Comparison of ENCODE assay signal across 19 mouse cellular contexts in the genomic region with DNA sequence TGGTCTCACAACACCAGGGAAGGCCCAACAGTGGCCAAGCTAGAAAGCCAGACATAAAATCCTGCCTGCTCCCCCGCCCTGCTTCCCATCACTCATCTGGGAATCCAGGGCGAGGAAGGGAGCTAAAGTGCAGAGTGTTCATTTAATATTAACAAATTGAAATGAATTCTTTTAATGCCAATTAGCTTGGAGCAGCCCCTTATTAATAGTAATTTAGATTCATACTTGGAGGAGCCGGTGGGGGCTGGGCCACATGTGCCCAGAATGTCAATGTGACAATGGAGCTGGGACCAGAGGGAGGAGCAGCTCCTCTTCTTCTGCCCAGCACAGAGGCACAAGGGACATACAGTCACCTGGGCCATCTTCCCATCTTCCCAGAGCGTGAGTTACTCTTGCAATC.
A peak's percentile ranks its signal among the peaks of the same experiment; 100 is the strongest.
DNase-seq lines count a peak whose midpoint lies in the region; ATAC-seq and TF ChIP-seq lines count a peak whose summit lies in the region.
"Had no signal": no experiment of that assay in that cellular context is flagged by ENCODE, and none has a peak within 500 bp of the region (broad histone marks: within the 10 kb centered on the region; RNA-seq: fewer than 3 reads in every experiment).

No protein-coding gene starts in this region.

- no peaks in the 10 kb centered on the region for H3K36me3 ChIP-seq in kidney, postnatal 0 days (ENCODE audit: insufficient read depth, low read length)
- H3K36me3 ChIP-seq in kidney, embryonic 14.5 days (ENCODE audit: control insufficient read depth, insufficient read depth, low read length) = no peaks in the 10 kb centered on the region
- no peaks in the 10 kb centered on the region for H3K36me3 ChIP-seq in hindbrain, embryonic 12.5 days
- no peaks in the 10 kb centered on the region for H3K36me3 ChIP-seq in hindbrain, embryonic 16.5 days (ENCODE audit: control insufficient read depth, insufficient read depth, low read length)
- H3K36me3 ChIP-seq in stomach, embryonic 14.5 days (ENCODE audit: control insufficient read depth, insufficient read depth, low read length) = no peaks in the 10 kb centered on the region
- H3K36me3 ChIP-seq in forebrain, postnatal 0 days (ENCODE audit: insufficient read depth) = no peaks in the 10 kb centered on the region
- H3K36me3 ChIP-seq: forebrain, embryonic 12.5 days; limb, embryonic 10.5 days had no signal

- H3K9me3 ChIP-seq in kidney, postnatal 0 days (replicated peaks; ENCODE audit: low read length) = no peaks in the 10 kb centered on the region
- no peaks in the 10 kb centered on the region for H3K9me3 ChIP-seq in kidney, embryonic 14.5 days (ENCODE audit: control insufficient read depth, low read length)
- no peaks in the 10 kb centered on the region for H3K9me3 ChIP-seq in hindbrain, embryonic 12.5 days (replicated peaks)
- H3K9me3 ChIP-seq in hindbrain, embryonic 16.5 days (ENCODE audit: control insufficient read depth, low read length) = no peaks in the 10 kb centered on the region
- no peaks in the 10 kb centered on the region for H3K9me3 ChIP-seq in stomach, embryonic 14.5 days (ENCODE audit: control insufficient read depth, low read depth, low read length)
- H3K9me3 ChIP-seq in forebrain, postnatal 0 days (ENCODE audit: low read length) = no peaks in the 10 kb centered on the region
- H3K9me3 ChIP-seq: forebrain, embryonic 12.5 days; limb, embryonic 10.5 days; megakaryocyte, embryonic 14.5 days had no signal

- peaks cover 5% of the 10 kb centered on the region; the same call in 1 of the 2 replicates for H3K4me1 ChIP-seq in kidney, postnatal 0 days (replicated peaks; ENCODE audit: insufficient read depth, low read length)
- H3K4me1 ChIP-seq in kidney, embryonic 14.5 days (ENCODE audit: control insufficient read depth, insufficient read depth, low read length) = peaks cover 43% of the 10 kb centered on the region
- 0 out of 2 replicates have a peak, but pooled peaks cover 8% of the 10 kb centered on the region for H3K4me1 ChIP-seq in hindbrain, embryonic 12.5 days
- H3K4me1 ChIP-seq in hindbrain, embryonic 16.5 days (ENCODE audit: control insufficient read depth, insufficient read depth, low read depth, low read length) = peaks cover 3% of the 10 kb centered on the region; the same call in 1 of the 2 replicates
- peaks cover 26% of the 10 kb centered on the region; the same call in 1 of the 2 replicates for H3K4me1 ChIP-seq in stomach, embryonic 14.5 days (ENCODE audit: control insufficient read depth, insufficient read depth, low read length)
- no peaks in the 10 kb centered on the region for H3K4me1 ChIP-seq in forebrain, postnatal 0 days (ENCODE audit: insufficient read depth)

- no peak overlapping the region for H3K4me3 ChIP-seq in kidney, postnatal 0 days (replicated peaks; ENCODE audit: low read depth, low read length)
- no peak overlapping the region for H3K4me3 ChIP-seq in kidney, embryonic 14.5 days (ENCODE audit: low read length)
- peak overlapping the region; percentile 11 for H3K4me3 ChIP-seq in hindbrain, embryonic 12.5 days
- peak overlapping the region; percentile 20 for H3K4me3 ChIP-seq in hindbrain, embryonic 16.5 days (ENCODE audit: low read length)
- no peak overlapping the region for H3K4me3 ChIP-seq in stomach, embryonic 14.5 days (ENCODE audit: low read depth, low read length)
- no peak overlapping the region for H3K4me3 ChIP-seq in forebrain, postnatal 0 days (ENCODE audit: low read depth, low read length)
- H3K4me3 ChIP-seq: forebrain, embryonic 12.5 days; heart, adult 2 months; limb, embryonic 10.5 days; megakaryocyte, embryonic 14.5 days had no signal

- no peaks in the 10 kb centered on the region for H3K27me3 ChIP-seq in kidney, postnatal 0 days (ENCODE audit: insufficient read depth, low read length)
- no peaks in the 10 kb centered on the region for H3K27me3 ChIP-seq in kidney, embryonic 14.5 days (ENCODE audit: control insufficient read depth, insufficient read depth, low read length)
- peaks cover 84% of the 10 kb centered on the region for H3K27me3 ChIP-seq in hindbrain, embryonic 12.5 days
- peaks cover 3% of the 10 kb centered on the region for H3K27me3 ChIP-seq in hindbrain, embryonic 16.5 days (replicated peaks; ENCODE audit: control insufficient read depth, insufficient read depth, low read length)
- no peaks in the 10 kb centered on the region for H3K27me3 ChIP-seq in stomach, embryonic 14.5 days (ENCODE audit: control insufficient read depth, insufficient read depth, low read length)
- H3K27me3 ChIP-seq in forebrain, postnatal 0 days (ENCODE audit: insufficient read depth, low read length) = peaks cover 61% of the 10 kb centered on the region

- H3K9ac ChIP-seq in kidney, postnatal 0 days (ENCODE audit: low read depth, low read length) = no peak overlapping the region
- no peak overlapping the region for H3K9ac ChIP-seq in kidney, embryonic 14.5 days (ENCODE audit: low read depth, low read length)
- H3K9ac ChIP-seq in hindbrain, embryonic 12.5 days = no peak overlapping the region; the same call in 1 of the 2 replicates
- H3K9ac ChIP-seq in hindbrain, embryonic 16.5 days (ENCODE audit: low read depth, low read length) = 0 out of 2 replicates have a peak overlapping the region, but pooled peaks have one; percentile 32
- no peak overlapping the region for H3K9ac ChIP-seq in stomach, embryonic 14.5 days (replicated peaks; ENCODE audit: low read depth, low read length)
- no peak overlapping the region for H3K9ac ChIP-seq in forebrain, postnatal 0 days
- H3K9ac ChIP-seq: forebrain, embryonic 12.5 days had no signal

- 72% methylated on average over 4 of the region's 4 CpGs for WGBS in kidney, postnatal 0 days
- WGBS in kidney, embryonic 14.5 days = 76% methylated on average over 4 of the region's 4 CpGs
- 43% methylated on average over 4 of the region's 4 CpGs for WGBS in hindbrain, embryonic 12.5 days
- 39% methylated on average over 4 of the region's 4 CpGs for WGBS in hindbrain, embryonic 16.5 days
- 46% methylated on average over 4 of the region's 4 CpGs for WGBS in stomach, embryonic 14.5 days
- 53% methylated on average over 4 of the region's 4 CpGs for WGBS in forebrain, postnatal 0 days

- ATAC-seq in kidney, postnatal 0 days (replicated peaks; ENCODE audit: low FRiP score, low read depth) = no peak
- ATAC-seq in kidney, embryonic 14.5 days (ENCODE audit: low FRiP score, low TSS enrichment) = no peak
- peak; percentile 41; the same call in 1 of the 2 replicates for ATAC-seq in hindbrain, embryonic 12.5 days (ENCODE audit: low FRiP score)
- ATAC-seq in hindbrain, embryonic 16.5 days = no peak
- no peak for ATAC-seq in stomach, embryonic 14.5 days (ENCODE audit: insufficient number of reproducible peaks, insufficient read depth, low FRiP score, low read depth)
- no peak for ATAC-seq in forebrain, postnatal 0 days
- ATAC-seq: intestine, embryonic 16.5 days had no signal

- H3K4me2 ChIP-seq in kidney, postnatal 0 days (ENCODE audit: low read length) = 0 out of 2 replicates have a peak overlapping the region, but pooled peaks have one; percentile 6
- H3K4me2 ChIP-seq in kidney, embryonic 14.5 days (replicated peaks; ENCODE audit: low read depth, low read length) = no peak overlapping the region
- H3K4me2 ChIP-seq in hindbrain, embryonic 12.5 days (replicated peaks) = peak overlapping the region; percentile 38
- H3K4me2 ChIP-seq in hindbrain, embryonic 16.5 days (ENCODE audit: low read length) = peak overlapping the region; percentile 47
- peak overlapping the region; percentile 26; the same call in 1 of the 2 replicates for H3K4me2 ChIP-seq in stomach, embryonic 14.5 days (replicated peaks; ENCODE audit: low read depth, low read length)
- no peak overlapping the region for H3K4me2 ChIP-seq in forebrain, postnatal 0 days (ENCODE audit: low read depth)
- H3K4me2 ChIP-seq: forebrain, embryonic 12.5 days; liver, embryonic 11.5 days had no signal

- no peak for TF ChIP-seq CTCF in kidney, postnatal 0 days (IDR thresholded peaks at IDR 0.05; ENCODE audit: low read depth)
- TF ChIP-seq CTCF in forebrain, postnatal 0 days (IDR thresholded peaks at IDR 0.05; ENCODE audit: low read depth) = no peak

- no peak for DNase-seq in kidney, postnatal 0 days (ENCODE audit: low spot score)
- no peak for DNase-seq in forebrain, postnatal 0 days
- DNase-seq in cerebellum, adult 8-10 months = no peak
- DNase-seq: B cell, adult 2 months; cerebellum, adult 9-11 months; gastrocnemius, postnatal 14 days; heart, adult 2 months; heart, postnatal 36 days; kidney, postnatal 10 days; lung, adult 18-20 months had no signal

- no peak overlapping the region for H3K27ac ChIP-seq in kidney, postnatal 0 days
- H3K27ac ChIP-seq in kidney, embryonic 14.5 days (ENCODE audit: low read depth, low read length) = no peak overlapping the region
- peak overlapping the region; percentile 71 for H3K27ac ChIP-seq in hindbrain, embryonic 12.5 days
- no peak overlapping the region for H3K27ac ChIP-seq in hindbrain, embryonic 16.5 days (ENCODE audit: low read depth, low read length)
- no peak overlapping the region for H3K27ac ChIP-seq in stomach, embryonic 14.5 days (ENCODE audit: low read length)
- no peak overlapping the region for H3K27ac ChIP-seq in forebrain, postnatal 0 days (ENCODE audit: low read depth, low read length)
- H3K27ac ChIP-seq: forebrain, embryonic 12.5 days; heart, adult 2 months; limb, embryonic 10.5 days had no signal

Comparison
In these comparisons a context has a peak if more than half of its experiments do, and no peak if none do; other contexts are left out.
1. H3K4me2 ChIP-seq: peak in kidney, postnatal 0 days (single experiment), hindbrain, embryonic 12.5 days (single experiment), hindbrain, embryonic 16.5 days (single experiment) and stomach, embryonic 14.5 days (single experiment); none in kidney, embryonic 14.5 days (single experiment) and forebrain, postnatal 0 days (single experiment).
2. H3K4me3 ChIP-seq: peak in hindbrain, embryonic 12.5 days (single experiment) and hindbrain, embryonic 16.5 days (single experiment); none in kidney, postnatal 0 days (single experiment), kidney, embryonic 14.5 days (single experiment), stomach, embryonic 14.5 days (single experiment) and forebrain, postnatal 0 days (single experiment).